Mouse (Mus musculus): ENCODE results near the gene Itga6.

GRCm38 (mm10) chr2:71790752-71791151 lies 45.3 kb downstream of the Itga6 start:
- TF ChIP-seq EP300 (IDR thresholded peaks at IDR 0.05) (no peak), CTCF (IDR thresholded peaks at IDR 0.05) (no peak)

Data from lung, postnatal 0 days (tissue).